Mouse (Mus musculus) cerebellum, adult 2 months (tissue): Measurements from ENCODE around the gene Txnrd2.

Experiments
- CTCF ChIP-seq: fragments of 200-500 bp; IDR thresholded peaks from 2 replicates; pipeline ENCODE4 v1.5.1; 2011; ENCODE audit warnings: low read depth, mild to moderate bottlenecking, control low read depth, low read length, moderate library complexity, borderline replicate concordance; ENCODE audit not compliant: insufficient read depth
- POLR2A ChIP-seq: fragments of 200-500 bp; IDR thresholded peaks from 2 replicates; pipeline ENCODE4 v1.6.1; 2011; ENCODE audit warnings: low read length, control low read depth, borderline replicate concordance; ENCODE audit not compliant: insufficient read depth

DNA sequence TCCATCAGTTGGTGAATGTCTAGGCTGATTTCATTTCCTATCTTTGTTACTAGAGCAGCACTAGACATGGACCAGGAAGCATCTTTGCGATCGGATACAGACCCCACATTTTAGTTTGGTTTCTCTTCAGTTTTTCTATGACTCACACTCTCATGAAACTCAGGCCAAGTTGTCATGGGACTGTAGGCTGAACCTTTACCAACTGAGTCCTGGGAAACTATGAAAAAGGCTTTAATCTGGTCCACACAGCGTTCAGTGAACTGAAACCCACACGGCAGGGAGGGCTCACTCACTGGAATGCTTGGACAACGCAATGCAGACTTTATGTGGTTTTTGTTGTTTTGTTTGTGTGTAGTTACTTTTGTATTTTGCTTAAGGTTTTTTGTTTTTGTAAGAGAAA, 102.5 kb downstream of the Txnrd2 start:
- no peak for TF ChIP-seq CTCF
- TF ChIP-seq POLR2A: no peak
